Mouse (Mus musculus): ENCODE results near the gene Lrrc75b.

Gene Lrrc75b

GRCm38 (mm10) chr10:75559676-75560548 lies at the start of gene Lrrc75b:
Gene Lrrc75b, minus strand, starts transcription at chr10:75560330.
- DNase-seq (ENCODE audit: low read depth) = no peak

DNA sequence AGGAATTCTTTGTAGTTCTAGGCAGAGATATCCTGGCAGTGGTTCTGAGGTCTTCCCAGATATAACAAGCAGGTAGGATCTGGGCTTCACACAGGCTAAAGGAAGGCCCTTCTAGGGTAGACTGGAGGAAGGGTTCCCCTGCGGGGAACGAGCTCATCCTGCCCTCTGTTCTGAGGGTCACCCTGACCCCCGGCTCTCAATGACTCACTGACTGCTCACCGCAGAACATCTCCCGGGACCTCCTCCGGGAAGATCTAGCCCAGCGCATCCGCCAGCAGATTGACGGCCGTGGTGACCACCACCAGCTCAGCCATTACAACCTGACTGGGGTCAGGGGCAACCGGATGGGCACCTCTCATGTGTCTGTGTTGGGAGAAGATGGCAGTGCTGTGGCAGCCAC lies 48.8 kb upstream of the Lrrc75b start:
- no peak for DNase-seq (ENCODE audit: low read depth)

- no peak for DNase-seq (ENCODE audit: low read depth)
Measured at GRCm38 (mm10) chr10:75607253-75607652, 47.1 kb upstream of the Lrrc75b start.

DNA sequence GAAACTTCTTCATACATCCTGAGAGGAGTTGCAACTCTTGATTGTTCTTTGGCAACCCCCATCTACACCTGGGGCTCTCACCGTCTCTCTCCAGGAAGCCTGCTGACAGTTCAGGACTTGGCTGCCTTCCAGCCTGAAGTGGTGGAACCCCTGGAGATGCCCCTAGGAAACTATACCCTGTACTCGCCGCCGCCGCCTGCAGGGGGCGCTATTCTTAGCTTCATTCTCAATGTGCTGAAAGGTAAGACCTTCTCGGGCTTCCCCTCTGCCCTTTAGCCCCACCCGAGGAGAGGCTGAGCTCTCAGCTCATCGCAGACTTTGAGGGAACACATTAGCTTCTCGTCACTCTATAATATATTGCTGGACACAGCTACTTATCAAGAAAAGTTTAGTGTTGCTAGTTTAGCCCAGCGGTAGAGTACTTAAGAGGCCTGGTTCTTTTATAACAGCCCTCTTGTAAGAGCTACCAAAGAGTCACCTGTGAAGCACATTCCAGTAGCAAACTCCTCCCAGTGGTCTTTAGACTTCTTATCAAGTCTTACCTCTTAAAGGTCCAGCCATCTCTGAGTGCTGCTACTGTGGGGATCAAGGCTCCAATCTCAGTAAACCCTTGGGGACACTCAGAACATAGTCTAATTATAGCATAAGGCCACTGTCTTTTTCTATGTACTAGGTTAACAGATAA lies 45.2 kb upstream of the Lrrc75b start:
- no peak for DNase-seq (ENCODE audit: low read depth)

DNA sequence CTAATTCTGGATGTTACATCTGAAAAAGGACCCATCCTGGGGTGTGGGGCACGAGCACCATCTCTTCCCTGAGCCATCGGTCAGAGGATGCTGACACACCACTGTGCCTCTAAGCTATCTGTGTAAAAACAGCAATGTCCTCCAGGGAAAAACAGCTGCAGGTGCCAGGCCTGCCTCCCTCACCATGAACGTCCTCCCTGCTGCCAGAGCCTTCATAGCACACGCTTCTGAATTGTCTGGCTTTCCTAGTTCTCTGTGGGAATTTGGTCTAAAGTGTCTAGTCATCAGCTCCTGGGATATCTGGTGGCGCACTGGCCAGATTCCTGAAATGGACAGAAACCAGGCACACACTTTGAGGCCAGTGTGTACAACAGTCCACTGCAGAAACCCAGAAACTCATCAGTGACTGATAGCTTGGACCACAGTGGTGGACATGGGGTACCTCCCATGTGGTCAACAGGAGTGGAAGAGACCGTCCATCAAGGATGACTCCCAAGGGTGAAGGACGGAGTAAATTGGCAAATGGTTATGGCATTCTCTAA lies 40.1 kb upstream of the Lrrc75b start:
- no peak for DNase-seq (ENCODE audit: low read depth)

- DNase-seq (ENCODE audit: low read depth) = no peak
Measured at GRCm38 (mm10) chr10:75595981-75596380, 35.9 kb upstream of the Lrrc75b start.

- DNase-seq (ENCODE audit: low read depth) = no peak
Measured at GRCm38 (mm10) chr10:75592585-75592984, 32.5 kb upstream of the Lrrc75b start.

DNA sequence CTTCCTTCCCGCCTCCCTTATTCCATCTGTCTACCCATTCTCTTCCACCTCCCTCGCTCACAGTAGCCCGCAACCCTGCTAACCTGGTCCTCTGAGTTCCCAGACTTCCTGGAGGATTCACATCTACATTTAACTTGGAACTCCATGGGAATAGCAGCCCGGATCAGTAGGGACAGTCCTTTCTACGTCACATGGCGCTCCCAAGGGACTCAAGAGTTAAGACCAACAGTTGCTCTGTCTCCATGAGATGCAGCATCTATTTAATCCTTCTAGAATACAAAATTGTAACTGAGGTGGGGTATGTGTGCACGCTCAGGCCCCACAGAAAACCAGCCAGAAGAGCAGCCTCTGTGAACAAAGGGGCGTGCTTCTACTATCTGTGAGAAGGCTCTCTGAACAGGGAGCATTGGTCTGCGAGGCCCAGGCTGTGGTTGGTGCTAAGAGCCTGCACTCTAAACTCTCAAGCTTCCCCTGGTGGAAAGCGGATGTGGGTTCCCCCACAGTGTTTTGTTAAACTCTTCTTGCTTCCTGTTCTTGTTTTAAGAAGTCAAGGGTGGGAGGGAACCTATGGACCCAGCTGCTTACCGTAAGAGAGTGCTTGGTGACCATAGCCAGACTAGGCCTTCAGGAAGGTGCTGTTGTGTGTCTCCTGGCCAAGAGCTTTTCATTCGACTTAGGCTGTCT lies 31.2 kb upstream of the Lrrc75b start:
- DNase-seq (ENCODE audit: low read depth) = no peak

DNA sequence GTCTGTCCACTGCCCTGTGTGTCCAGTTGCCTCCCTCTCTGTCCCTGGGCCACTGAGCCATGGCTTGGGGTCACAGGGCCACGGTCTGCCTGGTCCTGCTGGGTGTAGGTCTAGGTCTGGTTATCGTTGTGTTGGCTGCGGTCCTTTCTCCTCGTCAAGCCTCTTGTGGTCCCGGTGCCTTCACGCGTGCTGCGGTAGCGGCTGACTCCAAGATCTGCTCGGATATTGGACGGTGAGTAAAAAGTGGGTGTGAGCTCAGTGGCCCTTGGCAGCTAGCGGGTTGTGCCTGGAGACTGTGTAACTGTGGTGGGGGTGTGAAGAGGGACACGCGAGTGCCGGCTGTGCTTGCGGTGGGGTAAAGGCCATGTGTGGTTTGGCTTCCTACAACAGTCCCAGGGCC lies 29.5 kb upstream of the Lrrc75b start:
- no peak for DNase-seq (ENCODE audit: low read depth)

DNA sequence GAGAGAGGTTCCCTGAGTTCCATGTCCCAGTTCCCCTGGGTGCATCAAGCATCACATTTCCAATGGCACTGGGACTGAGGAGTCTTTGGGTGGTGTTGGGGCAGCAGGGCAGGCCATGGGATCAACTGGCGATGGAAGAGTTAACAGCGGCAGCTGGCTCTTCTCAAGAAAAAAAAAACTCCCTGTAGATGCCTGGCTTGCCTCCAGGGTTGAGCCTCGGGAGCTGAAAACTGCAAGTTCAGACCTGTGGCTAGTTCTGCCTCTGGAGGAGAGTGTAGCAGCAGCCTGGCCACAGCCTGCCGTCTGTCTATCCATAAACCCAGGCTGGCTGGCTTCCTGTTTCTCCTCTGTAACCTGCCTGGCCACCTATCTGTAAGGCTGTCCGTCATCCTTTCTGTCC lies 29.0 kb upstream of the Lrrc75b start, which contains the start of gene Ggt5:
Gene Ggt5 (plus strand): TSS at position 212 of the 400 bp plus-strand sequence.
- peak; percentile 54 for DNase-seq (ENCODE audit: low read depth)

GRCm38 (mm10) chr10:75588336-75588735 lies 28.2 kb upstream of the Lrrc75b start:
- no peak for DNase-seq (ENCODE audit: low read depth)

DNA sequence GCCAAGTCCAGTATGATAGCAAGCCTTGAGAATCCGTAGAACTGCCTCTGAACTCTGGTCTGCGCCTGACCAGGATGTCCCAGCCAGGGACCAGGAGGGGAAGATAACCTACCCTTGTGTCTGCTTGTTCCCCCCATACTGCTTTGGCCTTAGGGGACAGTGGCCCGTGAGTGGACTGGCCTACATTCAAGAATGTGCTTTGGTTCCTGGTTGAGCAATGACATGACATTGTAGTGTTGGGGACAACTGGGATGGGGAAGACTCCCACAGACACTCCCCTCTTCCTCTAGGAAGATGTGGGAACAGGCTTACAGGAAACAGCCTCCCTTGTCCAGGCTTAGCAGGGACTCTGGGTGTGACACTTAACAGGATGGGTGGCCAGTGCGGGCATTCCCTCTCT lies 27.7 kb upstream of the Lrrc75b start:
- no peak for DNase-seq (ENCODE audit: low read depth)

- no peak for DNase-seq (ENCODE audit: low read depth)
Measured at GRCm38 (mm10) chr10:75586553-75586879, 26.4 kb upstream of the Lrrc75b start.

DNA sequence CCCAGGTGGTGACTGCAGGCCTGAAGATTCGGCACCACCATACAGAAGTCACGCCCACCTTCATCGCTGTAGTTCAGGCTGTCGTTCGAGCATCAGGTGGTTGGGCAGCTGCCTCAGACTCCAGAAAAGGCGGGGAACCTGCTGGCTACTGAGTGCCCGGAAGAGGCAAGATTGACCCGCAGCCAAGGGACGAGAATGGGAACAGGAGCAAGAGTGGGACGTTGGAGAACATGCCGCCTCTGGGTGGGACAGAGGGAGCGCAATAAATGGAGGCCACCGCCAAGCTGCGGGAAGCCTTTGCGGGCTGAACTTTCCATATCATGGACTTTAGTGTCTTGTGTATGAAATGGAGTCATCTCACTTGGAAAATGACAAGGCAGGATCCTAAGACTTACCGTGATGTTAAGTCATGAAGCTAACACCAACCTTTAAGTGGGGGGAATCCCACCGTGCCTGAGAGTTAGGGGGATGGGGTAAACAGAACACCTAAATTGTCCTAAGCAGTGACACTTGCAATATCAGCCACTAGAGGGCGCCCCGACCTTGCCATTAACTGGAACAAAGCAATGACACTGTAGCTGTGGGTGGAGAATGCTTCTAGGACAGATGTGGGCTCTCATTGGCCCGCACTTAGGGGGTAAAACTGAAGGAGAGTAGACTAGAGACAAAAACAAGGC lies 25.9 kb upstream of the Lrrc75b start:
- DNase-seq (ENCODE audit: low read depth) = peak; percentile 54

- DNase-seq (ENCODE audit: low read depth) = no peak
Measured at GRCm38 (mm10) chr10:75579129-75579528, 19.0 kb upstream of the Lrrc75b start.

GRCm38 (mm10) chr10:75573965-75574364 lies 13.8 kb upstream of the Lrrc75b start:
- DNase-seq (ENCODE audit: low read depth) = no peak

GRCm38 (mm10) chr10:75573181-75573580 lies 13.1 kb upstream of the Lrrc75b start:
- no peak for DNase-seq (ENCODE audit: low read depth)

- no peak for DNase-seq (ENCODE audit: low read depth)
Measured at GRCm38 (mm10) chr10:75571937-75572336, 11.8 kb upstream of the Lrrc75b start.

GRCm38 (mm10) chr10:75570981-75571657 lies 11.0 kb upstream of the Lrrc75b start:
- DNase-seq (ENCODE audit: low read depth) = no peak

DNA sequence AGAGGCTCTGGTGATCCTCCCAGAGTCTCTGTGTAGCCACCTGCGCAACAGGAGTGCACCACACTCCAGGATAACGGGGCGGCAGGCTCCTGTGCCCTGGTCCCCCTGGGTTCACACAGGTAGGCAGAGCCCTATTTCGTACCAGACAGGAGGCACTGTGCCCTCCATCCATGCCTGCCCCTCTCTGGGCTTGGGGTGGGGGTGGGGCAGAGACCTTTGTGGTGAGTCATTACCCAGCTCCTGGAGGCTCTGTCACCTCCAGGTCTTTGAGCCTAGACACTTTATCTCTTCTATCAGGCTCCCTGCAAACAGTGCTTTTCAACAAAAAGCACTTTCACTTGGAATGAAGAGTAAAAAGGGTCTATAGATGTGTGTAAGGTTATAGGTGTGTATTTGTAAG lies 8.7 kb upstream of the Lrrc75b start:
- no peak for DNase-seq (ENCODE audit: low read depth)

- DNase-seq (ENCODE audit: low read depth) = no peak
Measured at GRCm38 (mm10) chr10:75568441-75568840, 8.3 kb upstream of the Lrrc75b start.
